Mouse (Mus musculus): ENCODE measurements around the gene Zfp423. TPM values are rescaled to one million over a fixed set of nuclear protein-coding genes. Genes with fewer than 3 reads are reported as not detected.
"Not testable (repeated sequence)": the region's sequence is repeated elsewhere in the genome, so short reads cannot be mapped to it uniquely, and the experiment has no call there.

Gene Zfp423
- total RNA-seq, 2 experiments from 2014 or later: 37.0 to 42.7 TPM

DNA sequence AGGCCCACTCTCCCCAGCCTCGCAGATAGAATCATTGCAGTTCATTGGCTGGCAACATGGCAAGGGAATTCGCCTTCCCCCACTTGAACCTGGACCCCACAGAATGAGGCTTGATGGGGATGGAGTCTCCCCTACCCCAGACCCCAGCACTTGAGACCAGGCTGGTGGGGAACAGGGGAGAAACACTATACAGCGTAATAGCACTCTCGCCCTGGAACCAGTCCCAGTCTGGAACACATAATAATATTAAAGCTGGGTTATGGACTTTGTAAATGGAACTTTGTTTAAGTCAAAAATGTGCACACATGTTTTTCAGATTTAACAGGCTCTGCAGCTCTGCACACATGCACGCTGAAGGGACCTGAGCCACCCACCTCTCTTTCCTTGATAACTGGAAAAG is 54.0 kb downstream of the Zfp423 start:
- no peak for DNase-seq (ENCODE audit: low spot score in 2 of 2)

GRCm38 (mm10) chr8:87904108-87904507 is 55.3 kb downstream of the Zfp423 start:
- no peak for DNase-seq (ENCODE audit: low spot score in 2 of 2)

GRCm38 (mm10) chr8:87895203-87896041 is 64.0 kb downstream of the Zfp423 start:
- no peak for DNase-seq (ENCODE audit: low spot score in 2 of 2)

GRCm38 (mm10) chr8:87894287-87894686 is 65.1 kb downstream of the Zfp423 start:
- no peak for DNase-seq (ENCODE audit: low spot score in 2 of 2)

DNA sequence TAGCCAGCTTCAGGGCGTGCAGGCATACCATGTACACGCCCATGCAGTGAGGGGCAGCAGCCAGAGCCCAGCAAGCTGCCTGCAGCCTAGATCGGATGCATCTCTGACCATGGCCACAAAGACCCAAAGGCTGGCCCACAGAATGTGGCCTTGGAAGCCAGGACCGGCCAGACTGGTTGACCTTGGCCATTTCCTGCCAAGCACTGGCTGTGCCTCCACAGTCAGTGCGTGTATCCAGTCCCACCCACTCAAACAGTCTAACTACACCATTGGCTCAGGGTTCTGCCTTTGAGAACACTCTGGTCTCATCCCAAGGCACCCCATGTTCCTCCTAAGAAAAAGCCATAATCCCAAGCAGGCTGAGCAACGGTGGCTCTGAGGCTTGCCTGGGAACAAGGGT is 65.8 kb downstream of the Zfp423 start:
- DNase-seq (ENCODE audit: low spot score in 2 of 2): no peak

DNA sequence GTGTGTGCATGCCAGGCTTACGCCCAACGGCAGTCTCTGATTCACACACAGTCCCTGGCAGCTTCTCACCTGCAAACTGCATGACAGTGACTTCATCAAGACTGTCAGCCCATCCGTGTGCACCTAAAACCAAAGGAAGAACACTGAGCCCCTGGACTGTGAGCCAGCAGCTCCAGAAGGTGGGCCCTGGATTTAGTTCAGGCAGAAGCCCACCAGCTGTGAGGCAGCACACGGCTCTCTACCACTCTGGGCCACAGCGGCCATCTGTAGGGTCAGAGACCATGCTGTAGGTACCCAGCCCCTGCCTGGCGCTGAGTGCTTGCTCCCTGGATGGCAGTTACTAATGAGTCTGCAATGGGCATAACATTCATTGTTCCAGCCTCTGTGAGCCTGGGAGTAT is 66.5 kb downstream of the Zfp423 start:
- DNase-seq (ENCODE audit: low spot score in 2 of 2): no peak

DNA sequence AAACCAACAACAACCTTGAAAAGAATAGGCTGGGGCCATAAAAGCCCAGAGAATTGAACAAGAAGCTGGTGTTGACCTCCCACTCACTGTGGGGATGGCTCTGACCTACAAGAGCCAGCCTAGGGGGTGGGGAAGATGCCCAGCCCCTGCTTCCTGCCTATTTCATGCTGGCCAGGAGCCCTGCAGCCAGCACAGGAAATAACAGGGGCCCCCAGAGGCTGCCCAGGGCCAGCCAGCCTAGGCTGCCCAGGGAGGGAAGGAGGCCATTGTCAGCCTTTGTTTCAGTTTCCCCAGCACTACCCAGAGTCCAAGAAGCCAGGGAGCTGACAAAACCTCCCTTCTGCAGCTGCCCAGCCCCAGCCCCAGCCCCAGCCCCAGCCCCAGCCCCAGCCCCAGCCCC is 67.5 kb downstream of the Zfp423 start:
- DNase-seq (ENCODE audit: low spot score in 2 of 2): no peak

GRCm38 (mm10) chr8:87887956-87888355 is 71.4 kb downstream of the Zfp423 start:
- DNase-seq (ENCODE audit: low spot score in 2 of 2): no peak

DNA sequence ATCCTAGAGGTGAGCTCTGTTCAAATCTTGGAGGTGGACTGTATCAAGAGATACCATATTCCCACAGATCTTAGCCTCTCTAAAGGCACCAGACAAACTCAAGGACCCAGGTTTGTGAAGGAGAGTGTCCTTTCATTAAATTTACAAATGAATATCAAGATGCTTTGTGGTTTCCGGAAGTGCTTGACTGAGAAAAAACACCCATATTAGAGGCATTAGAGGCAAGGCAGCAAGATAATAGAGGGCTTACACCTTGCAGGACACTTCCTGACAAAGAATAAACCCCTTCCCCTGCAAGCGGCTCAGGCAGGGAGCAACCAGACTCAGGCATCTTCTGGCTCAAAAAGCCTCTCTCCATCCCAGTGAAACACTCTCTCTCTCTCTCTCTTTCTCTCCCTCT is 78.3 kb downstream of the Zfp423 start:
- DNase-seq (ENCODE audit: low spot score in 2 of 2): no peak

GRCm38 (mm10) chr8:87875852-87876251 is 83.5 kb downstream of the Zfp423 start:
- no peak for DNase-seq (ENCODE audit: low spot score in 2 of 2)

DNA sequence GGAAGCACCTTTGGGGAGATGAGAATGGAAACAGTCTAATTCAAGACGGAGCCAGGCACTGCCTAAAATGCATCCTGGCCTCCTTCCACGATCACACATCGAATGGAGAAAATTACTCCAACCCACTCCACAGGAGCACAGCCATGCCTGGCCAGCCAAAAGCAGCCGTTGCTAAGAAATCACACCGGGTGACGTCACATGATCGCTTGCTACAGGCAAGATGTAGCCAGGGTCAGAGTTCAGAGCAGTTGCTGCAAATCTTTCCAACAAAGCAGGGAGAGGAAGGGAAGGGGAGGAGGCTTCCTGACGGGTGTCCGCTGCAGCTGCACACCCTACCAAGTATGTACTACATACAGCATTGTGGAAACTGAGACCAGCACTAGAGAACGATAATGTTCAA is 83.9 kb downstream of the Zfp423 start:
- DNase-seq (ENCODE audit: low spot score in 2 of 2): peak; percentile 29 to 37

- no peak for DNase-seq (ENCODE audit: low spot score in 2 of 2)
Measured at GRCm38 (mm10) chr8:87872987-87873550, 86.3 kb downstream of the Zfp423 start.

DNA sequence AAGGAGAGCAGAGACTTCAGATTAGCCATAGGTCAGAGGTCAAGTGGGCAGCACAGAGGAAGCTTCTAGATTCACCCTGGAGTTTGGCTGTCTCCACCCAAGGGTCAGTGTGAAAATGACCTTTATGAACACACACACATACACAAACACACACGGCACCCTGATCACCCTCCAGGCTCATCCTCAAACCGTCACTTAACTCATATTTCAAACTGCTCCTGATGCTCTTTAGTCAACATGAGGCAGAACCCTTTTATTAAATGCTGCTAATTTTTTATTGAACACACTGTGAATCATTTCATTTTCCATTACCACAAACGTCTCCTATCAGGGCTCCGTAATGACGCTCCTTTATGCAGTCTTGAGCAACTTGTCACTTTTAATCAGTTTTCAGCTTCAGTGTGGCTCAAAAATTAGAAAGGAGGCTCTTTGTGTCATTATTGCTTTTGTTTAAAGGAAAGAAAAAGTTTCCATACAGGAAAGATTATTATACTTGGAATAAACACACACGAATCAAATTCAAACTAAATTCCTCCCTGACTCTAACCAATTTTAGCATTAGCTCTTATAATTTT is 87.0 kb downstream of the Zfp423 start:
- DNase-seq (ENCODE audit: low spot score in 2 of 2): no peak

DNA sequence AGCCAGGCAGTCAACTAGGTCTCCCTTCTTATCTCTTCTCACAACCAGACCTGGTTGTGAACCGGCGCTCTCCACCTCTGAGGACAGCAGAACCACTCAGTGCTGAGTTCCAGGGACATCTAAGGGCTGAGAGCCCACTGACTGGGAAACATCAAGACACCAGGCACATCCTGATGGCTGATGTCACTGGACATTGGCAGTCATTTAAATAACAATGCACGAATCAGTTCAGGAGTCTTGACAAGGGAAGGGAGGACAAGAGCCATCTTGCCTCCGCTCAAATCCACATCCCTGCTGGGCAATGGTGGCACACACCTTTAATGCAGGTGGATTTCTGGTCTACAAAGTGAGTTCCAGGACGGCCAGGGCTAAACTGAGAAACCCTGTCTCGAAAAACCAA is 92.8 kb downstream of the Zfp423 start:
- DNase-seq (ENCODE audit: low spot score in 2 of 2): no peak

DNA sequence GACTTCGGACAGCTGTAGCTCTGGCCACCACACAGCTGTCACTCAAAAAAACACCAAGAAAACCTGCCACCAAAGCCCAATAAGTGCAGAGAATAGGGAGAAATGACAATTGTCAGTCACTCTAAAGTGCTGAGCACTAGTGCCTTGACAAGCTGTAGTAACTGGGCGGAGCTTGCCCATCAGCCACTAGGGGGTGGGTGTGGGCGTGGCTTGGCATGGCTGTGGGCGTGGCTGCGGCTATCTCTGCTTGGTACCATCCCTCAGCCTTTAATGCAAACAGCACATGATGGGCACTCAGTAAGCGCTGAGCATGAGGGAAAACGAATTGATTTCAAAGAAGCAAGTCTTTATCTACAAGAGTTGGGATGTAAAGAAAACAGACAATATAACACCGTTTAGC is 95.2 kb downstream of the Zfp423 start:
- DNase-seq (ENCODE audit: low spot score in 2 of 2): no peak

DNA sequence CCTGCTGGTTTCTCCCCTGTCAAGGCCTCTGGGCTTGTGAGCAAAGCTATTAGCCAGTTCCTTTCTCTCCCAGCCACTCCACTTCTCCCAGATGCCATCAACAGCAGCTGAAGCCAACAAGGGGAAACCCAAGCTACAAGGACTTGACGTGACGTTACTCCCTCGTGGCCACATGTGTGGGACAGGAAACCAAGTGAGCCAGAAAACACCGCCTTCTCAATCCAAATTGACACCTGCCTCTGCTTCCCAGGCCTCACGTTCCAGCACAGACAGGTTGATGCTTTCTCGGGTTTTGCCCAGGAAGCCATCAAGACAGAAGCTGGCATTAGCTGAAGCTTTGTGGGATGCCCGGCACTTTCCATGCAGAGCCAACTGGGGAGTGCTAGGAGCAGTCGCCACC is 96.3 kb downstream of the Zfp423 start:
- DNase-seq (ENCODE audit: low spot score in 2 of 2): no peak

DNA sequence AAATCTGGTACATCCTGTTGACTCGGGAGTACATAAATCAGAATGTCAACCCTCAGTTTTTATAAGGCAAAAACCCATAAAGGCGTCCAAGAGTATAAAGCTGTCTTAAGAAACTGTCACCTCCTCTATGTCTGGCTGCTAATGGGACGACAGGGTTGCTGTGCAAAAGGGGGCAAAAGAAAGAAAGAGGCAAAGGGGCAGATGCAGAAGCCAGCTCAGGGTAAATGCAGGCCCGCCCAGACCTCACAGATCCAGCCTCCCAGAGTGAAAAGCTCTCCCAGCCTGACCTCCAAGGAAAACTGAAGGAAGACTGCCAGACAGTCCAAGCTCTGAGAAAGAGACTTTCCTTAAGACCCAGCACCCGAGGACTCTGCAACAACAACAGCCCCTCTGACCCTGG is 97.7 kb downstream of the Zfp423 start:
- no peak for DNase-seq (ENCODE audit: low spot score in 2 of 2)

DNA sequence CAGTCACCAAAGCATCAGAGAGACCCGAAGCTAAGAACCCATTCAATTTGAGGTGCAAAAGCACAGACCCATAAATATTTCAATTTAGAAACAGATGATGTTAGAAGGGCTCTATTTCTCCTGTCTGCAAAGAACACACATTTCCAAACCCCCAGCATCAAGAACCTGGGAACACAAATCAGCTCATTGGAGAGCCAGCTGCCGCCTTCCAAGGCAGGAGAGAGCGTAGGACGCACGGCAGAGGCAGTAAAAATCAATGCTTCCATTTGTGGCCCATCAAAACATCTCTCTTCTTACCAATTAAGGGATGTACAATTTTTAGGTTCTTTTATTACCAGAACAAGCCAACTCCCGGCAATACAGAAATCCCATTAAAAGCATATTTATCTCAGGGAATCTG is 98.5 kb downstream of the Zfp423 start:
- peak in 1 of 2 experiments; percentile 17 for DNase-seq (ENCODE audit: low spot score in 2 of 2)

- no peak for DNase-seq (ENCODE audit: low spot score in 2 of 2)
Measured at GRCm38 (mm10) chr8:87851871-87852270, 107.5 kb downstream of the Zfp423 start.

DNA sequence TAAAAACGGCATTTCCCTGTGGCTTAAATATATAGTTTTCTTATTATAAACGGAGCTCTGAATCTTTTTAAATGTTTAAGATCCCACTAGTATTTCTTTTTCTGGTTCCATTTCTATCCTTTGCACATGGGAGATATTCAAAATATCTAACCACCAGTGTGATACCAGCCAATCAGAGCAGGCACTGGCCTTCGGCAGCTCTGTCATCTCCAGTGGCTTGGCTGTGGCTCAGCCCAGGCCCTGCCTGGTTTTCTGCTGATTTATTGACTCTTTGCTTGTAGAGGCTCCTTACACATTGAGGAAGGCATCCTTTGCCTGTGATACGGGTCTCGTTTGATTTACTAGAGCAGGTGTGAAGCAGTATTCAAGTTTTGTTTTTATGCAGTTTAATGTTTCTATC is 108.0 kb downstream of the Zfp423 start:
- no peak for DNase-seq (ENCODE audit: low spot score in 2 of 2)

DNA sequence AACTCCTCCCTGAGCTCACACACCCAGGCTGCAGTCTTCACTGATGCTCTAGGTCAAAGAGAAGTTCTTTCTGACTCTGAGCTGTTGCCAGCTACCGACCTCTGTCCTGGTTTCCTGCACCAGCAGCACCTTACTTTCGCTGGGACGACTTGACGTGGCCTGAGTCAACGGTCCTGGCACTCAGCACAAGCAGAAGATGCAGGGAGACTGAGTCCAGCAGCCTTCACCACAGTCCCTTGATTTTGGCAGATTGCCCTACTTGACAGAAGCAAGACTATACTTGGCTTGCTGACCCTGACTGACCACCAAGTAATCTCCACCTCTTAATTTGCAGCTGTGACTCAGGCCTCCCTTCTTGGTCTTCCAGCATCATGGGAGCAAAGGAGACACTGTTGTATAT is 110.6 kb downstream of the Zfp423 start:
- no peak for DNase-seq (ENCODE audit: low spot score in 2 of 2)

DNA sequence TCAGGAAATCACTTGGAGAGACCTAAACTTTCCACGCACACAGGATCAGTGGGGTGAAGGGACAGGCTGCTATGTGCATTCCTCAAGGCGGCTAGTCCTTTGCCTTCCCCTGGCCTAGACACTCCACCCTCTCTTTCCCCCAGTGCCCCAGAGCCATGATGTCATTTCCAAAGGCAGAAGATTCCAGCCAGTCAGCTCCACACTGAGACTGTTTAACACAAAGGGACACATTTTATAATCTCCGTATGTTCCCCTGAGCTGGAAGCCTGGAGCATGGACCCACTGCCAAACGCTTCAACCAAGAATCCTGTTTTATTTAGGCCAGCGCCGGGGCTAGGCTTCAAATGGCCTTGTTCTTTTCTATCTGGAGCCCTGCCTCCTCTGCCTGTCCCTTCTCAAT is 111.6 kb downstream of the Zfp423 start:
- DNase-seq (ENCODE audit: low spot score in 2 of 2): peak in 1 of 2 experiments; percentile 51

DNA sequence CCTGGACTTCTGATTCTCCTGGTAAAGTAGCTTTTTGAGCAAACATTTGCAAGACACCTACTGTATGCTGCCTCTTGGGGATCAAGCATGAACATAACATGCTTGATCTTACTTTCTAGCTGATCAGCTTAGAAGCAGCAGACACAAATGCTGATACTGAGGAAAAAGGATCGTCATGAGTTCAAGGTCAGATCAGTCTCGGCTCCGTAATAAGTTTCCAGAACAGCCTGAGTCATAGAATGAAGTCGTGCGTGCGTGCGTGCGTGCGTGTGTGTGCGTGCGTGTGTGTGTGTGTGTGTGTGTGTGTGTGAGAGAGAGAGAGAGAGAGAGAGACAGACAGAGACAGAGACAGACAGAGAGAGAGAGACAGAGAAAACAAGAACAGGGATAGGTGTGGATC is 117.3 kb downstream of the Zfp423 start:
- not testable (repeated sequence) for DNase-seq (ENCODE audit: low spot score in 2 of 2)
